Mouse (Mus musculus) limb, embryonic 14.5 days (tissue): ENCODE data around the gene Nppb. TPM values are rescaled to one million over a fixed set of nuclear protein-coding genes. Genes with fewer than 3 reads are reported as not detected.

ENCODE experiments used
- ATAC-seq: fragments of 200-750 bp; cut with Nextera tagmentation; 2 replicates; pipeline ENCODE4 v1.8.0; 2017; ENCODE audit warnings: low read depth, moderate number of reproducible peaks, moderate TSS enrichment; ENCODE audit not compliant: low FRiP score
- DNase-seq: peaks from one replicate; pipeline ENCODE4 v3.0.0-alpha.2; 2015; ENCODE audit warnings: low spot score
- H3K27ac ChIP-seq: fragments of 300-500 bp; sonication (generic); replicated peaks from 2 replicates; pipeline ENCODE4 v1.5.1; 2014; ENCODE audit warnings: low read depth, mild to moderate bottlenecking, low read length, moderate library complexity, mixed read lengths
- H3K27me3 ChIP-seq: fragments of 300-500 bp; sonication (generic); 2 replicates; pipeline ENCODE4 v1.6.1; 2014; ENCODE audit warnings: low read length, mixed read lengths; ENCODE audit not compliant: control insufficient read depth, insufficient read depth
- H3K36me3 ChIP-seq: fragments of 300-500 bp; sonication (generic); 2 replicates; pipeline ENCODE4 v1.6.1; 2014; ENCODE audit warnings: mild to moderate bottlenecking, low read length, moderate library complexity, mixed read lengths; ENCODE audit not compliant: control insufficient read depth, insufficient read depth
- H3K4me1 ChIP-seq: fragments of 300-500 bp; sonication (generic); 2 replicates; pipeline ENCODE4 v1.6.1; 2014; ENCODE audit warnings: antibody characterized with exemption, low read length, mixed read lengths; ENCODE audit not compliant: control insufficient read depth, insufficient read depth
- H3K4me2 ChIP-seq: fragments of 300-500 bp; sonication (generic); replicated peaks from 2 replicates; pipeline ENCODE4 v1.6.1; 2014; ENCODE audit warnings: low read depth, mild to moderate bottlenecking, low read length, moderate library complexity; ENCODE audit not compliant: severe bottlenecking
- H3K4me3 ChIP-seq: fragments of 300-500 bp; sonication (generic); replicated peaks from 2 replicates; pipeline ENCODE4 v1.5.1; 2014; ENCODE audit warnings: low read length
- H3K9ac ChIP-seq: fragments of 300-500 bp; sonication (generic); 2 replicates; pipeline ENCODE4 v1.6.1; 2014; ENCODE audit warnings: mild to moderate bottlenecking, low read depth, low read length, moderate library complexity; ENCODE audit not compliant: severe bottlenecking
- H3K9me3 ChIP-seq: fragments of 300-500 bp; sonication (generic); 2 replicates; pipeline ENCODE4 v1.6.1; 2016; ENCODE audit warnings: low read length; ENCODE audit not compliant: control insufficient read depth
- POLR2A ChIP-seq: fragments of 200-500 bp; IDR thresholded peaks from 2 replicates; pipeline ENCODE4 v1.8.0; 2012; ENCODE audit warnings: inconsistent platforms, mild to moderate bottlenecking, moderate library complexity, borderline replicate concordance; ENCODE audit not compliant: insufficient read depth, insufficient read length; ENCODE audit errors: extremely low read depth
- WGBS: fragments of 180-500 bp; shearing (Covaris S2); extraction: QIAGEN DNeasy Blood & Tissue Kit; methylation state at CpG from one replicate; pipeline ENCODE4 v1.1.7; 2014; 5-methylcytosine and 5-hydroxymethylcytosine counted together
- polyA plus RNA-seq, 2 experiments: library from polyadenylated mRNA; depleted of rRNA in 1 of 2; stranded (reverse) in 1 of 2; unstranded in 1 of 2; fragments of >200 nt; fragmentation: Nextera tagmentation in 1 of 2; extraction: Ambion mirVana in 1 of 2; gene quantifications; 2 replicates each; pipeline versions ENCODE4 v1.2.1 to v1.2.3; 2012 to 2014

Nppb gene
- polyA plus RNA-seq, 2 experiments = 0.11 TPM; not detected in 1

GRCm38 (mm10) chr4:147977726-147978125 lies 7.9 kb upstream of the Nppb start:
- Histone ChIP-seq H3K27ac (no peak overlapping the region), H3K27me3 (no peaks in the 10 kb centered on the region), H3K9me3 (no peaks in the 10 kb centered on the region), H3K36me3 (no peaks in the 10 kb centered on the region), H3K4me3 (no peak overlapping the region), H3K4me1 (no peaks in the 10 kb centered on the region), H3K9ac (no peak overlapping the region), H3K4me2 (no peak overlapping the region)
- ATAC-seq = no peak
- DNase-seq = no peak
- no peak for TF ChIP-seq POLR2A
- WGBS = 76% methylated on average over 4 of the region's 4 CpGs

- H3K36me3 ChIP-seq = no peaks in the 10 kb centered on the region
- H3K27ac ChIP-seq = no peak overlapping the region
- H3K9ac ChIP-seq = no peak overlapping the region
- H3K27me3 ChIP-seq = no peaks in the 10 kb centered on the region
- ATAC-seq = no peak
- H3K4me3 ChIP-seq = no peak overlapping the region
- H3K4me1 ChIP-seq = no peaks in the 10 kb centered on the region
- DNase-seq = no peak
- no peak for TF ChIP-seq POLR2A
- WGBS = 85% methylated on average over 6 of the region's 6 CpGs
- H3K4me2 ChIP-seq = no peak overlapping the region
- no peaks in the 10 kb centered on the region for H3K9me3 ChIP-seq
Measured at GRCm38 (mm10) chr4:147978391-147978790, 7.2 kb upstream of the Nppb start.

- no peak for TF ChIP-seq POLR2A
- DNase-seq (no peak), ATAC-seq (no peak)
- 78% methylated on average over 7 of the region's 7 CpGs for WGBS
- Histone ChIP-seq H3K36me3 (no peaks in the 10 kb centered on the region), H3K4me2 (no peak overlapping the region), H3K4me3 (no peak overlapping the region), H3K4me1 (no peaks in the 10 kb centered on the region), H3K27me3 (no peaks in the 10 kb centered on the region), H3K27ac (no peak overlapping the region), H3K9ac (no peak overlapping the region), H3K9me3 (no peaks in the 10 kb centered on the region)
Measured at GRCm38 (mm10) chr4:147979441-147979860, 6.1 kb upstream of the Nppb start.

GRCm38 (mm10) chr4:147993571-147994095 lies 8.0 kb downstream of the Nppb start:
- Histone ChIP-seq H3K9me3 (no peaks in the 10 kb centered on the region), H3K4me1 (no peaks in the 10 kb centered on the region), H3K9ac (no peak overlapping the region), H3K36me3 (no peaks in the 10 kb centered on the region), H3K27ac (no peak overlapping the region), H3K27me3 (no peaks in the 10 kb centered on the region), H3K4me2 (no peak overlapping the region), H3K4me3 (no peak overlapping the region)
- DNase-seq (no peak), ATAC-seq (no peak)
- 62% methylated on average over 7 of the region's 7 CpGs for WGBS
- no peak for TF ChIP-seq POLR2A

GRCm38 (mm10) chr4:147995311-147995710 lies 9.7 kb downstream of the Nppb start:
- DNase-seq (no peak), ATAC-seq (no peak)
- H3K27me3 ChIP-seq = no peaks in the 10 kb centered on the region
- H3K36me3 ChIP-seq = no peaks in the 10 kb centered on the region
- no peak overlapping the region for H3K4me3 ChIP-seq
- H3K9me3 ChIP-seq = no peaks in the 10 kb centered on the region
- no peak for TF ChIP-seq POLR2A
- 78% methylated on average over 3 of the region's 3 CpGs for WGBS
- H3K4me1 ChIP-seq = no peaks in the 10 kb centered on the region
- H3K9ac ChIP-seq = no peak overlapping the region
- H3K27ac ChIP-seq = no peak overlapping the region
- H3K4me2 ChIP-seq = no peak overlapping the region
